9 mouse cellular contexts compared by ENCODE assay signal in genomic region chr9:48910885-48911537, GRCm38 (mm10). TPM values are rescaled to one million over a fixed set of nuclear protein-coding genes. Genes with fewer than 3 reads are reported as not detected.
DNase-seq lines count a peak whose midpoint lies in the region; ATAC-seq lines count a peak whose summit lies in the region.
"Had no signal": no experiment of that assay in that cellular context is flagged by ENCODE, and none has a peak within 500 bp of the region (broad histone marks: within the 10 kb centered on the region; RNA-seq: fewer than 3 reads in every experiment).

Gene Htr3a, minus strand, starts transcription at chr9:48911099.

- no peak; the same call in 1 of the 2 replicates for ATAC-seq in embryonic facial prominence, embryonic 11.5 days (replicated peaks; ENCODE audit: insufficient number of reproducible peaks, low FRiP score, low TSS enrichment, low read depth)
- ATAC-seq in heart, embryonic 11.5 days (replicated peaks; ENCODE audit: insufficient number of reproducible peaks, low FRiP score, low TSS enrichment) = no peak
- no peak for ATAC-seq in limb, embryonic 15.5 days (ENCODE audit: insufficient number of reproducible peaks, low FRiP score, low TSS enrichment, low read depth)

- no peaks in the 10 kb centered on the region for H3K27me3 ChIP-seq in embryonic facial prominence, embryonic 11.5 days (ENCODE audit: control insufficient read depth, insufficient read depth, low read length)
- H3K27me3 ChIP-seq in heart, embryonic 11.5 days (ENCODE audit: control insufficient read depth, insufficient read depth, low read length) = peaks cover 6% of the 10 kb centered on the region; the same call in 1 of the 2 replicates
- peaks cover 14% of the 10 kb centered on the region; the same call in 1 of the 2 replicates for H3K27me3 ChIP-seq in limb, embryonic 15.5 days

- WGBS in embryonic facial prominence, embryonic 11.5 days = 2% methylated on average over 9 of the region's 9 CpGs
- WGBS in heart, embryonic 11.5 days (ENCODE audit: insufficient replicate concordance) = 1% methylated on average over 9 of the region's 9 CpGs
- WGBS in limb, embryonic 15.5 days = 3% methylated on average over 9 of the region's 9 CpGs

- no peaks in the 10 kb centered on the region for H3K9me3 ChIP-seq in embryonic facial prominence, embryonic 11.5 days (replicated peaks; ENCODE audit: control insufficient read depth, low read length)
- H3K9me3 ChIP-seq in heart, embryonic 11.5 days (replicated peaks; ENCODE audit: control insufficient read depth, low read length) = no peaks in the 10 kb centered on the region
- H3K9me3 ChIP-seq in limb, embryonic 15.5 days = no peaks in the 10 kb centered on the region

- no peak within 1 kb of the TSS for H3K4me3 ChIP-seq in embryonic facial prominence, embryonic 11.5 days (ENCODE audit: low read depth, low read length)
- no peak within 1 kb of the TSS for H3K4me3 ChIP-seq in heart, embryonic 11.5 days (ENCODE audit: low read depth, low read length)
- H3K4me3 ChIP-seq in limb, embryonic 15.5 days = no peak within 1 kb of the TSS

- H3K36me3 ChIP-seq in embryonic facial prominence, embryonic 11.5 days (replicated peaks; ENCODE audit: control insufficient read depth, insufficient read depth, low read depth, low read length) = no peaks in the 10 kb centered on the region
- no peaks in the 10 kb centered on the region for H3K36me3 ChIP-seq in heart, embryonic 11.5 days (ENCODE audit: control insufficient read depth, insufficient read depth, low read length)
- no peaks in the 10 kb centered on the region for H3K36me3 ChIP-seq in limb, embryonic 15.5 days

- H3K9ac ChIP-seq in embryonic facial prominence, embryonic 11.5 days (replicated peaks; ENCODE audit: low read length) = no peak within 1 kb of the TSS
- no peak within 1 kb of the TSS for H3K9ac ChIP-seq in heart, embryonic 11.5 days (ENCODE audit: low read depth, low read length)
- H3K9ac ChIP-seq in limb, embryonic 15.5 days = no peak within 1 kb of the TSS

- no peak within 1 kb of the TSS for H3K27ac ChIP-seq in embryonic facial prominence, embryonic 11.5 days (replicated peaks; ENCODE audit: low read depth, low read length)
- no peak within 1 kb of the TSS for H3K27ac ChIP-seq in heart, embryonic 11.5 days (ENCODE audit: low read depth, low read length)
- H3K27ac ChIP-seq in limb, embryonic 15.5 days = no peak within 1 kb of the TSS

- H3K4me1 ChIP-seq in embryonic facial prominence, embryonic 11.5 days (ENCODE audit: control insufficient read depth, insufficient read depth, low read length) = peaks cover 3% of the 10 kb centered on the region; the same call in 1 of the 2 replicates
- H3K4me1 ChIP-seq in heart, embryonic 11.5 days (ENCODE audit: control insufficient read depth, insufficient read depth, low read length) = no peaks in the 10 kb centered on the region
- H3K4me1 ChIP-seq in limb, embryonic 15.5 days = peaks cover 8% of the 10 kb centered on the region

- DNase-seq in gastrocnemius, adult 18-20 months (ENCODE audit: low spot score) = peak; percentile 32
- DNase-seq in gastrocnemius, adult 8-10 months (ENCODE audit: low spot score in 2 of 2) = no peak
- peak; percentile 79 for DNase-seq in embryonic facial prominence, embryonic 11.5 days (ENCODE audit: low spot score)
- DNase-seq in kidney, postnatal 10 days = peak; percentile 70
- DNase-seq in retina, embryonic 14.5 days (ENCODE audit: low spot score) = peak; percentile 29
- no peak for DNase-seq in thymus, postnatal 14 days

- H3K4me2 ChIP-seq in embryonic facial prominence, embryonic 11.5 days (ENCODE audit: low read depth, low read length) = peak within 1 kb of the TSS; percentile 29
- H3K4me2 ChIP-seq in heart, embryonic 11.5 days = peak within 1 kb of the TSS; percentile 9
- H3K4me2 ChIP-seq in limb, embryonic 15.5 days = peak within 1 kb of the TSS; percentile 19

RNA-seq across cellular contexts. Expression of gene Htr3a, which starts in this region (rescaled TPM):
- not detected for total RNA-seq in gastrocnemius, adult 18-20 months (2021)
- not detected for total RNA-seq in gastrocnemius, adult 8-10 months (2022)
- 1.3 and 2.5 TPM in 2 replicates for polyA plus RNA-seq in embryonic facial prominence, embryonic 11.5 days (2014; fragmentation: Nextera tagmentation; extraction: Ambion mirVana)
- 0.14 and 0.25 TPM in 2 replicates for polyA plus RNA-seq in heart, embryonic 11.5 days (2014; fragmentation: Nextera tagmentation; extraction: Ambion mirVana)
- polyA plus RNA-seq in limb, embryonic 15.5 days (2015; fragmentation: Nextera tagmentation; extraction: Ambion mirVana) = 0.54 and 0.56 TPM in 2 replicates
- total RNA-seq: gastrocnemius, postnatal 36 days had no signal

Comparison
In these comparisons a context has a peak if more than half of its experiments do, and no peak if none do; other contexts are left out.
1. Peak in DNase-seq in gastrocnemius, adult 18-20 months; RNA of the gene not detected or under 1 TPM.
2. DNase-seq: peak in embryonic facial prominence, embryonic 11.5 days (single experiment), kidney, postnatal 10 days (single experiment) and retina, embryonic 14.5 days (single experiment); none in gastrocnemius, adult 8-10 months (0 of 2) and thymus, postnatal 14 days (single experiment).
3. Peak in every context shown above with its lines, with median percentiles within 50 percentile points of each other: H3K4me2 ChIP-seq.